In genomic region chr10:5132050-5132449, GRCm38 (mm10) we compare ENCODE assay signal across 25 mouse cellular contexts.
DNase-seq lines count a peak whose midpoint lies in the region; ATAC-seq and TF ChIP-seq lines count a peak whose summit lies in the region.
"Had no signal": no experiment of that assay in that cellular context is flagged by ENCODE, and none has a peak within 500 bp of the region (broad histone marks: within the 10 kb centered on the region; RNA-seq: fewer than 3 reads in every experiment).

No protein-coding gene starts in this region.

- H3K27me3 ChIP-seq in forebrain, postnatal 0 days (ENCODE audit: insufficient read depth, low read length) = no peaks in the 10 kb centered on the region
- no peaks in the 10 kb centered on the region for H3K27me3 ChIP-seq in forebrain, embryonic 11.5 days (ENCODE audit: control insufficient read depth, insufficient read depth, low read length)
- H3K27me3 ChIP-seq in kidney, embryonic 15.5 days = no peaks in the 10 kb centered on the region
- H3K27me3 ChIP-seq in lung, embryonic 16.5 days (ENCODE audit: control insufficient read depth, insufficient read depth, low read depth, low read length) = no peaks in the 10 kb centered on the region
- no peaks in the 10 kb centered on the region for H3K27me3 ChIP-seq in lung, postnatal 0 days (replicated peaks; ENCODE audit: insufficient read depth, low read length)
- H3K27me3 ChIP-seq: CH12.LX; embryonic facial prominence, embryonic 12.5 days; forebrain, embryonic 12.5 days; Patski had no signal

- no peak overlapping the region for H3K27ac ChIP-seq in forebrain, postnatal 0 days (ENCODE audit: low read depth, low read length)
- H3K27ac ChIP-seq in forebrain, embryonic 11.5 days (ENCODE audit: low read depth, low read length) = no peak overlapping the region
- 0 out of 2 replicates have a peak overlapping the region, but pooled peaks have one; percentile 22 for H3K27ac ChIP-seq in kidney, embryonic 15.5 days
- no peak overlapping the region for H3K27ac ChIP-seq in lung, embryonic 16.5 days (ENCODE audit: low read length)
- no peak overlapping the region for H3K27ac ChIP-seq in lung, postnatal 0 days (ENCODE audit: low read length)
- H3K27ac ChIP-seq: embryonic facial prominence, embryonic 10.5 days; embryonic facial prominence, embryonic 12.5 days; forebrain, embryonic 12.5 days had no signal

- no peak for DNase-seq in forebrain, postnatal 0 days
- no peak for DNase-seq in forebrain, embryonic 11.5 days (ENCODE audit: low spot score)
- no peak for DNase-seq in kidney, adult 9 months
- DNase-seq in lung, postnatal 0 days (ENCODE audit: low spot score) = no peak
- DNase-seq: adrenal gland, adult 8-10 months; adrenal gland, postnatal 14 days; adrenal gland, postnatal 36 days; B cell, adult 2 months; cerebellum, adult 11-12 months; cerebellum, adult 2 months; cerebellum, adult 9-10 months; cerebellum, postnatal 10 days; cerebellum, postnatal 25 days had no signal

- no peaks in the 10 kb centered on the region for H3K4me1 ChIP-seq in forebrain, postnatal 0 days (ENCODE audit: insufficient read depth)
- H3K4me1 ChIP-seq in forebrain, embryonic 11.5 days (replicated peaks; ENCODE audit: control insufficient read depth, insufficient read depth, low read length) = no peaks in the 10 kb centered on the region
- H3K4me1 ChIP-seq in kidney, embryonic 15.5 days = no peaks in the 10 kb centered on the region
- H3K4me1 ChIP-seq in lung, embryonic 16.5 days (replicated peaks; ENCODE audit: control insufficient read depth, insufficient read depth, low read length) = no peaks in the 10 kb centered on the region
- H3K4me1 ChIP-seq in lung, postnatal 0 days (ENCODE audit: insufficient read depth, low read depth, low read length) = no peaks in the 10 kb centered on the region
- H3K4me1 ChIP-seq: embryonic facial prominence, embryonic 10.5 days; embryonic facial prominence, embryonic 12.5 days; forebrain, embryonic 12.5 days had no signal

- no peaks in the 10 kb centered on the region for H3K9me3 ChIP-seq in forebrain, postnatal 0 days (ENCODE audit: low read length)
- no peaks in the 10 kb centered on the region for H3K9me3 ChIP-seq in forebrain, embryonic 11.5 days (ENCODE audit: control insufficient read depth, low read length)
- no peaks in the 10 kb centered on the region for H3K9me3 ChIP-seq in kidney, embryonic 15.5 days (replicated peaks)
- H3K9me3 ChIP-seq in lung, embryonic 16.5 days (ENCODE audit: control insufficient read depth, low read length) = no peaks in the 10 kb centered on the region
- H3K9me3 ChIP-seq in lung, postnatal 0 days (ENCODE audit: low read length) = no peaks in the 10 kb centered on the region
- H3K9me3 ChIP-seq: embryonic facial prominence, embryonic 10.5 days; embryonic facial prominence, embryonic 12.5 days; forebrain, embryonic 12.5 days; G1E had no signal

- H3K4me2 ChIP-seq in forebrain, postnatal 0 days (ENCODE audit: low read depth) = no peak overlapping the region
- H3K4me2 ChIP-seq in forebrain, embryonic 11.5 days (ENCODE audit: low read depth, low read length, severe bottlenecking) = no peak overlapping the region
- no peak overlapping the region for H3K4me2 ChIP-seq in kidney, embryonic 15.5 days
- H3K4me2 ChIP-seq in lung, embryonic 16.5 days (ENCODE audit: low read depth, low read length) = no peak overlapping the region
- no peak overlapping the region for H3K4me2 ChIP-seq in lung, postnatal 0 days (replicated peaks; ENCODE audit: low read depth, low read length)
- H3K4me2 ChIP-seq: embryonic facial prominence, embryonic 12.5 days; forebrain, embryonic 12.5 days had no signal

- peak; percentile 75 for ATAC-seq in forebrain, postnatal 0 days
- ATAC-seq in forebrain, embryonic 11.5 days (replicated peaks; ENCODE audit: low FRiP score) = no peak
- no peak for ATAC-seq in kidney, embryonic 15.5 days (replicated peaks; ENCODE audit: low FRiP score)
- peak; percentile 17; the same call in 1 of the 2 replicates for ATAC-seq in lung, embryonic 16.5 days (ENCODE audit: low read depth)
- ATAC-seq in lung, postnatal 0 days = no peak
- ATAC-seq: activated CD4-positive, CD25-positive, alpha-beta regulatory T cell, adult 4 months; CD4-positive, CD25-positive, alpha-beta regulatory T cell, adult 4 months; forebrain, embryonic 14.5 days; forebrain, embryonic 16.5 days; Patski had no signal

- WGBS in forebrain, postnatal 0 days = 74% methylated on average over 3 of the region's 3 CpGs
- WGBS in forebrain, embryonic 11.5 days = 90% methylated on average over 3 of the region's 3 CpGs
- 79% methylated on average over 3 of the region's 3 CpGs for WGBS in kidney, embryonic 15.5 days
- WGBS in lung, embryonic 16.5 days = 55% methylated on average over 3 of the region's 3 CpGs
- 60% methylated on average over 3 of the region's 3 CpGs for WGBS in lung, postnatal 0 days

- peaks cover 4% of the 10 kb centered on the region; the same call in 1 of the 2 replicates for H3K36me3 ChIP-seq in forebrain, postnatal 0 days (ENCODE audit: insufficient read depth)
- H3K36me3 ChIP-seq in forebrain, embryonic 11.5 days (ENCODE audit: control insufficient read depth, insufficient read depth, low read length) = no peaks in the 10 kb centered on the region
- H3K36me3 ChIP-seq in kidney, embryonic 15.5 days = 0 out of 2 replicates have a peak, but pooled peaks cover 2% of the 10 kb centered on the region
- H3K36me3 ChIP-seq in lung, embryonic 16.5 days (ENCODE audit: control insufficient read depth, insufficient read depth, low read length) = peaks cover 2% of the 10 kb centered on the region; the same call in 1 of the 2 replicates
- no peaks in the 10 kb centered on the region for H3K36me3 ChIP-seq in lung, postnatal 0 days (ENCODE audit: insufficient read depth, low read length)
- H3K36me3 ChIP-seq: embryonic facial prominence, embryonic 10.5 days; embryonic facial prominence, embryonic 12.5 days; forebrain, embryonic 12.5 days had no signal

- H3K4me3 ChIP-seq in forebrain, postnatal 0 days (ENCODE audit: low read depth, low read length) = no peak overlapping the region
- no peak overlapping the region for H3K4me3 ChIP-seq in forebrain, embryonic 11.5 days (ENCODE audit: low read depth, low read length)
- no peak overlapping the region for H3K4me3 ChIP-seq in kidney, embryonic 15.5 days (replicated peaks)
- no peak overlapping the region for H3K4me3 ChIP-seq in lung, embryonic 16.5 days (ENCODE audit: low read length)
- no peak overlapping the region for H3K4me3 ChIP-seq in lung, postnatal 0 days (ENCODE audit: low read depth, low read length)
- H3K4me3 ChIP-seq: embryonic facial prominence, embryonic 10.5 days; embryonic facial prominence, embryonic 12.5 days; forebrain, embryonic 12.5 days had no signal

- no peak overlapping the region for H3K9ac ChIP-seq in forebrain, postnatal 0 days
- H3K9ac ChIP-seq in forebrain, embryonic 11.5 days (ENCODE audit: low read length) = no peak overlapping the region
- H3K9ac ChIP-seq in kidney, embryonic 15.5 days = no peak overlapping the region
- H3K9ac ChIP-seq in lung, embryonic 16.5 days (ENCODE audit: low read length) = no peak overlapping the region
- no peak overlapping the region for H3K9ac ChIP-seq in lung, postnatal 0 days (replicated peaks; ENCODE audit: low read depth)
- H3K9ac ChIP-seq: embryonic facial prominence, embryonic 12.5 days; forebrain, embryonic 12.5 days had no signal

- no peak for TF ChIP-seq EP300 in lung, postnatal 0 days (IDR thresholded peaks at IDR 0.05)

- TF ChIP-seq CTCF in forebrain, postnatal 0 days (IDR thresholded peaks at IDR 0.05; ENCODE audit: low read depth) = no peak
- no peak for TF ChIP-seq CTCF in lung, postnatal 0 days (IDR thresholded peaks at IDR 0.05)

Comparison
In these comparisons a context has a peak if more than half of its experiments do, and no peak if none do; other contexts are left out.
1. ATAC-seq: peak in forebrain, postnatal 0 days (single experiment) and lung, embryonic 16.5 days (single experiment); none in forebrain, embryonic 11.5 days (single experiment), kidney, embryonic 15.5 days (single experiment) and lung, postnatal 0 days (single experiment).